Mouse (Mus musculus): ENCODE measurements around the gene Fosb.

The Fosb gene

DNA sequence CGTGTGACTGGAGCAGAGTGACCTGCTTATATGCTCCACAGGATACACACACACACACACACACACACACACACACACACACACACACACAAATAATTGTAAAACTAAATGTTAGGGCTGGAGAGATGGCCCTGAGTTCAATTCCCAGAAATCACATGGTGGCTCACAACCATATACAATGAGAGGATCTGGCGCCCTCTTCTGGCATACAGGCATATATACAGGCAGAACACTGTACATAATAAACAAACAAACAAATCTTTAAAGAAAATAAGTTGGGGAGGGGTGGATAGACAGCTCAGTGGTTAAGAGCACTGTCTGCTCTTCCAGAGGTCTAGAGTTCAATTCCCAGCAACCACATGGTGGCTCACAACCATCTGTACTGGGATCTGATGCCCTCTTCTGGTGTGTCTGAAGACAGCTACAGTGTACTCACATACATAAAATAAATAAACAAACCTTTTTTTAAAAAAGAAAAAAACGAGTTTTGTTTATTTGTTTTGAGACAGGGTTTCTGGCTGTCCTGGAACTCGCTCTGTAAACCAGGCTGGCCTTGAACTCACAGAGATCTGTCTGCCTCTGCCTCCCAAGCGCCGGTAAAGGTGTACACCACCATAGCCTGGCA, 28.1 kb downstream of the Fosb start:
- peak; percentile 52 for DNase-seq (ENCODE audit: low spot score)

DNA sequence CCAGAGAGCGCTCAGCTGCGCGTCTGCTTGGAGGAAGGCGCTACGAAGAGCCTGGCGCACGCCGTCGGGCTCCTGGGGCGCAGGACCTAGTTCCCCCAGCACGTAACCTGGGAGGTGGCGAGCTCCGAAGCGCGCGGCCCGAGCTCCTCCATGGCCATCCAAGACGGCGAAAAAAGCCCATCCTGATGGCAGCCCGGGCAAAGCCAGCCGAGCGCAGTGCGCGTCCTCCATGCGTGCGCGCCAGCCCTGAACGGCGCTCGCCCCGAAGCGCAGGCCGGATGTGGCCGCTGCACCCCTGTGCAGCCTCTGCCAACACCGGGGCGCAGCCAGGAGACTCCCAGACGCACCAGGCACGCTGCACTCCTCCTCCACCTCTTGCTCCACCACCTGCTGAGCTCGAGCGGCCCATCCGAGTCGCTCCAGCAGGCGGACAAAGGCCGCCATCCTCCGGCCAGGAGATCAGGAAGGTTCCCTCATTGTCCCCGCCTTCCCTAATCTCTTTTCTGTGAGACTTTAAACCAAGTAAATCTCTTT, 30.2 kb downstream of the Fosb start, which contains the start of gene Ppm1n:
Gene Ppm1n (minus strand): TSS at position 484 of the 534 bp plus-strand sequence.
- peak; percentile 28 for DNase-seq (ENCODE audit: low spot score)

DNA sequence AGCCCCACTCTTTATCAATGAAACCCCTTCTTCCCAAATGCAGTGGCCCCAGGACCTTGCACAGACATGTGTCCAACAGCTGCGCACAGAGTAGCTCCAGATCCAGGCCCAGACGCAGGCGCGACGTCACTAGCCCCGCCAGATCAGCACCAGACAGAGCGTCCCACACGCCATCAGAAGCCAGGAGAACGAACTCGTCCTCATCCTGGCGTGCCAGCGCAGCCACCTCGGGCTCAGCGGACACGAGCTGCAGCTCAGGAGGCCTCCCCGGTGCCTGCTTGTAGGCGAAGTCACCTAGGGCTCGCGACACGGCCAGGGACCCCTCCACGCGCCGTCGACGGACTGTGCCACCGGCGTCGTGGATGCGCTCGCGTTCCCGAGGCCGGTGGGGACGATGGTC, 30.8 kb downstream of the Fosb start:
- DNase-seq (ENCODE audit: low spot score) = no peak

DNA sequence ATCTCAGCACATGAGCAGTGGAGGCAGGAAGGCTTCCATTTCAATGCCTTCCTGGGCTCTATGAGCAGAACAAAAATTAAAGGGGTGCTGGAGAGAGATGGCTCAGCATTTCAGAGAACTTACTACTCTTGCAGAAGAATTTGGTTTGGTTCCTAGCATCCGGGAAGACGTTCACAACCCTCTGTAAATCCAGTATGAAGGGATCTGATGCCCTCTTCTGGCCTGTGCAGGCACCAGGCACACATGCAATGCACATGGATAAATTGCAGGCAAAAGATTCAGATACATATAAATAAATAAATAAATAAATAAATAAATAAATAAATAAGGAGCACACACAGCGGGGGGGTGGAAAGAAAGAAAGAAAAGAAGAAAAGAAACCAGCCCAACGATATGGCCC, 33.6 kb downstream of the Fosb start:
- DNase-seq (ENCODE audit: low spot score) = no peak

DNA sequence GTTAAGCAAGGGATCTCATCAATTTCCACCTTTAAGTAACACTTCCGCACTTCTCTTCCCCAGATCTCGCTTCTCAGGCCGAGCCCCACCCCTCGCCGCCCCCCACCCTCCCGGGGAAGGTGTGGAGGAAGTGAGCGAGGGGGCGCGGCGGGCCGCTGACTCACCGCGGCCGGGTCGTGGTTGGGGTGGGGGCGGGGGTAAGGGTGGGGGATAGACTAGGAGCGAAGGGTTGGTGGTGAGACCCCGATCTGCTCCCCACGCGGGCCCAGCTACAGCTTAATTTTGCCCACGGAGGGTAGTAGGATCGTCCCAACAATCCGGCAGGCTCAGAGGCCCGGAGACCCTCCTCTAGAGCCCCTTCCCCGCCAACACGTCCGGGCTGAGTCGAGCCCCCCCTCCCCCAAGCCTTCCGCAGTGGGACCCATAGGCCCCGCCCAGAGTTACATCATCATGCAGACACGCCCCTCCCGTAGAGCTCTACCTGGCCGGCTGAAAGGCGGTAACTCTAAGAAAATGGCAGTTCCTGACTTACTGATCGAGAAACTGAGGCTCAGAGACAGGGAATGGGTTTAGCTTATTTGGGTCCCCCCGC, 37.6 kb downstream of the Fosb start:
- DNase-seq (ENCODE audit: low spot score) = peak; percentile 90

DNA sequence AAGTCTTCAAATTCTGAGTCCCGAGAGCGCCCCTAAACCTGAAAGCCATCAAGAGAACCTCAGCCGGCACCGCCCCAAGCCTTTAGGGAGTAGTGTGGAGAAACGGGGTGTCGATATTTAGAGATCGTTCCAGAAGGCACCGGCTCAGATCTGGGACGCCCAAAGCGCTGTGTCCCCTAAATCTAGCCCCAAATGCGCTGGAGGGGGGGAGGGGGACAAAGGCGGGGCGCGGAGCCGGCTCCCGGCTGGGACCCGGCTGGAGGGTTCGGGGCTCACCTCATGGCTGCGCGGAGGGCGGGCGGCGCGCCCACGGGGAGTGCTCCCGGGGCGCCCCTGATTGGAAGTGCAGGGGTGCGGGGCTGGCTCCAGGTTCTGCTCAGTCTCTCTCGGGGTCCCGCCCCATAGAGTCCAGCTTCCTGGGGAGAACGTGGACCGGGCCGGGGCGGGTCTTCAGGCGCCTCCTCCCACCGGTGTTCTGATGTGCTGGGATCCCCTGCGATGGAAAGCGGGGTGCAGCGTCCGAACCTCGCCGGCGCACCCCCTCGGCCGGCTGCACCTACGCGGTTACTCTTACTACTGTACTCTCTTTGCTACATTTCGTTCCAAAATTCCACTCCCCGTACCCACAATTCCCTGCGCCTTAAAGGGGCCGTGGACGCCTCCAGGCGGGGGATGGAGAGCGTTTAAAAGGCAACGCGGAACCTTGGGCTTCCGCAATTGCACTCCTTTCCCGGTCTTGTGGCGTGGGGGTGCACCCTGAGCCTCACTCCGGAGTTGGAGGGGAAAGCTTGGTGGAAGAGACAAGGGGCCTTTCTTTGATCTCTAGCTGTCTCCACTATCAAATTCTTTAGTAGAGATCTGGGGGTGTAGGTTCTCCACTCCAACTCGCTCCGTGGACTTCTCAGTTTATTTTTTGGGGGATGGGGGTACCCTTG, 38.3 kb downstream of the Fosb start, which contains the start of gene Vasp:
Gene Vasp (minus strand): TSS at position 580 of the 935 bp plus-strand sequence.
- peak; percentile 93 for DNase-seq (ENCODE audit: low spot score)

DNA sequence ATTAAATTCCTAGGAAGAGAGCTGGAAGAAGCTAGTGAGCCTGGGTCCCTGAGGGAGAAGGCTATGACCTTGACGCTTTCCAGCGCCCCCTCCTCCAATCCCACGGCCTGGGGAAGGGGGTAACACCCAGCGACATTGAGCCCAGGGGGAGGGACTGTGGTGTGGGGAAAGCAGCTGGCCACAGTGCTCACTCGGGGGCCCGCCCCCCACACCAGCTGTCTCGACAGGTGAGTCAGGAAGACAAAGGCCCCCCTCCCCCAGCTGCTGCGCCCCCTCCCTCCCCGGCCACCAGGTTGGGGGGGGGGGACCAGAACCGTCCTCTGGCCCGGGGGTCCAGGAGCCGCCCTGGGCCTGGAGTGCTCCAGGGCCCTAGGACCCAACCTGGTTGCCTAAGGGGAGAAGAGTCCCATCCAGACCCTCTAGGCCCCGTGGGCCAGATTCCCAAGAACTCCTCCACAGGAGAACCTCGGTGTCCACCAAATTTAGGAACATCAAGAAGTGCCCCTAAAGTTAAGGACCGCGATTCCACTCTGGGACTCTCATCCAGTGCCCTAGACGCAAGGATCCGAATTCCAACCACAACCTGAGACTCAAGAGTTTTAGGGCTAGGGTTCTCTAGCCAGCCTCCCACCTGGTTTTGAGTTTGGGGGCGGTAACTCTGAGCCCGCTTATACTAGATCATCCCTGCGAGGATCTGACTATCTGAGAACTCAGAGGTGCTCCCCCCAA, 39.2 kb downstream of the Fosb start:
- DNase-seq (ENCODE audit: low spot score) = peak; percentile 47

DNA sequence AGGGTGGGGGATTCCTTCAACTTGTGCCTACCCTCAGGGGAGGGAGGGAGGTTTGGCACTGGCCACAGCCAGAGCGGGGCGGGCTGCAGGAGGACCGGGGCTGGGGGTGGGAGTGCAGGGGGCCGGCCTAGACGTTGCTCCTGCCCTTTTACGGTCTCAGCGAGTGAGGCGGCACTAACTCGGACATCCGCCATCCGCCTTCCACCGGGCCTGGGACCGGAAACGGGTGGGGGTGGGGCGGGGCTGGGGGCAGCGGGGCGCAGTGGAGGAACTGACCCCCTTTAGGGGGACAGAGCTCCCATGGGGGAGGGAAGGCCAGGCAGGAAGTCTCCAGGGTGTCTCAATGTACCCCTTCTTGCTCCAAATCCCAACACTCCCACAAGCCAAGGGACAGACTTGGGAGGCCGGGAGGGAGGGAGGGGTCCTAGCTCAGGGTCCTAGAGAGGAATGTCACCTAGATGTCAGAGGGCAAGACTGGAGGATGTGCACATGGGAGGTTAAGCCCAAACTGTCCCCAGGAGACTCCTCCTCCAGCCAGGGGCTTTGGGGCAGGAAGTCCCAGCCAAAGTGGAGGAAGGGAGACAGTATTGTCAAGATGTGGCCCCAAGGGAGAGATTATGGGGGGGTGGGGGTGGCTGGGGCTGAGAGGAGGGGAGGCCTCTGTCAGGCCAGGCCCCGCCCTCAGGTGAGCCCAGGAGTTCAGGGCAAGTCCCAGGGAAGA, 40.0 kb downstream of the Fosb start:
- DNase-seq (ENCODE audit: low spot score) = peak; percentile 69

DNA sequence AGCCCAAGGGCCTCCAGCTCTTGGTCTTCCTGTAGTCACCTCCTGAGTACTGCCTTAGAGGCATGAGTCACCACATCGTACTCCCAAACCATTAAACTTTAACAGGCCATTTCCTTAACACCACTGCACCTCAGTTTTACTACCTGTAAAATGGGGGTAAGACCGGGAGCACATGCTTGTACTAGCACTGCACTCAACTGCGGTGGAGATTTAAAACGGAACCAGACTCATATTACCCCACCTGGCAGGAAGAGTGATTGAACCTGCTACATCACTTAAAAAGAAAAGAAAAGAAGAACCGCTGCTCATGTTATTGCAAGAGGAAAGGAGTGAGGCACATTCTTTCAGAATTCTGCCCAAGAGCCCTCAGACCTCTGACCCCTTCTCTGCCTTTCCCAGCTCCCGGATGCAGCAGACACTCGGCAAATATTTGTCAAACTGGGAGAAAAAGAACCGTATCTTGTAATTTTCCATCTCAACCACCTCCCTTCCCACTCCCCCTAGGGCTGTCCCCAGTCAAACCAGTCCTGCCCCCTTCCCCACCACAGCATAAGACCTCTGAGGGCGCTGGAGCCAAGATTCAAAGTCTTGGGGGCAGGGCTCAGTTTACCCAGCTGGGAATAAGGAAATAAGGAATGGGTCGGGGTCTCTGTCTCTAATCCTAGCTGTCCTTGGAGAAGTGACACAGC, 40.7 kb downstream of the Fosb start:
- peak; percentile 29 for DNase-seq (ENCODE audit: low spot score)

DNA sequence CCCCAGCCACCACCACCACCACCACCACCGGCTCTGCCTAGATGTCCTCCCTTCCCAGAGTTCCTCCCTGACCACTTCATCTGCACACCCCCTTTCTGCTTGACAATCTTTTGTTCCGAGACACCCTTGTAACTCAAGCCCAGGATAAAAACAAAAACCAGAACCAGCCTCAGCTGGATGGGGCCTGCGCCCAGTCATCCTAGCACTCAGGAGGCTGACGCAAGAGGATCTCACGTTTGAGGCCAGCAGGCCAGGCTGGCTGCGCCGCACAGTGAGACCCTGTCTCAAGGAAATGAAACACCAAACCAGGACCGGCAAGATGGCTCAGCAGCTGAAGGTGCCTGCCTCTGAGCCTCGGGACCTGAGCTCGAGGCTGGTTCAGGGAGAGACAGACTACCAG, 42.8 kb downstream of the Fosb start:
- DNase-seq (ENCODE audit: low spot score) = no peak

DNA sequence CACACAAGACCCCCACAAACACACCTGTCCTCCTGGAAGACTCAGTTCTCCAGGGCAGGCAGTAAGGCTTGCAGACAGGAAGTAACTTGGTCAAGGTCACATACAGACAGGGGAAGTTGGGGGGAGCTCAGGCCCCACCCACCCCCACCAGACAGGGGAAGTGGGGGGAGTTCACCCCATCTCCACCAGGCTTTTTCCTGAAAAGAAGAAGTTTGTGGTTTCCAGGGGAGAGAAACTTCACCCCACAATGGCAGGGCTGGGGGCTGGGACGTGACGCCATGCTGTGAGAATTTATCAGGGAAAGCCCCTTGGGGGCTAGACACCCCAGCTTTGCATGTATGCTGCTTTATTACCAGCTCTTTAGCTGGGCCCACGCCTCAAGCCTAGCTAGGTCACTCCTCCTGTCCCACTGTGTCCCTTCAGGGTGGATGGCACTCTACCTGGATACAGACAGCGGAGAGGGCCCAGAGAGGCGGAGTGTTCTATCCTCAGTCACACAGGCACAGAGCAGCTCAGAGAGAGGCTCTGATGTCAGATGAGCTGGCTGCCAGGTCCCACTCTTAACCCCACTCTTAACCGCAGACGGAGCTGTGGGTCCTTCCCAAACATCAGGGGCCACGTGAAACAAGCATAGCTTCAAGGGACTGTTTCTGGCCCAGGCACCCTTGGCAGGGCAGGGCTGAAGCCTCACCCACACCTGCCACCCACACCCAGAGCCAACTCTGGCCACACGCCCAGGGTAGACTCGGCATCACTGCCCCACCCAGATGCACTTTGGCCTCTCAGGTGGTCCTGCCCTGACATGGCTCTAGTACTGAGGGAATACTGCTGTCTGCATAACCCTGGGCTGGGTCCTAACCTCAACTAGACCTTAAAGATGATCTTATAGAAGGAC, 43.7 kb downstream of the Fosb start:
- DNase-seq (ENCODE audit: low spot score) = no peak

DNA sequence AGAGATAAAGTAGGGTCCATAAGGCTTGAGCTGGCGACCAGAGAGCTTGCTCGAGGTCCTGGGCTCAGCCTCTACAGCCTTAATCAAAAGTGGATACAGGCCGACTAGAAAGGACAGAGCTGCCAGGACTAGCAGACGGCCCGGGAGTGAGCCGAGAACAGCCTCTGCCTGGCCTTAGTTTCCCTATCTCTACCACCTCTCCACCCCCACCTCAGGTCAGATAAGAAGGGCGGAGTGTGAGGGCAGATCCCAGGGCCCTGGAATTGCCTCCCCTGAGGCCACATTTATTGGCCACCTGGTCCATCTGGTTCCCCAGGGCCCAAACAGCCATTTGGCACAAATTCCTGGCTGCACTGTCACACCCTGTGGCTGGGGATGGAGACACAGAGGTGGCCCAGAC, 44.7 kb downstream of the Fosb start:
- DNase-seq (ENCODE audit: low spot score) = no peak

DNA sequence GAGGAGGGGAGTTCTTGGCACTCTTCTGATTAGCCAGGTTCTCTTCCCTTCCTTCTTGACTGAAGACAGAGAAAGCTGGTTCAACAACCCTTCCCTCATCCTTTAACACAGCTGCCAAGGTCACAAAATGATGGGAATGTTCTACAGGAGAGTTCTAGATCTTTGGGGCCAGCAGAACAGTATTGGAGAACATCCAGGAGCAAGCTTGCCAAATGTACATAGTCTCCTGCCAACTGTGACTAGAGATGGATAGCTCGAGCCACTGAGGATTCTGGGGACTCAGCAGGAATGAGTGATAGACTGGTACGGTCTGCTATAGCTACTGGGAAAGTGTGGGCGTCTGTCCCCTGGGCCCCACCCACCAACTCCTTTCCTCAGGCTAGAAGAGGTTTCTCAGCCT, 51.5 kb downstream of the Fosb start:
- no peak for DNase-seq (ENCODE audit: low spot score)

DNA sequence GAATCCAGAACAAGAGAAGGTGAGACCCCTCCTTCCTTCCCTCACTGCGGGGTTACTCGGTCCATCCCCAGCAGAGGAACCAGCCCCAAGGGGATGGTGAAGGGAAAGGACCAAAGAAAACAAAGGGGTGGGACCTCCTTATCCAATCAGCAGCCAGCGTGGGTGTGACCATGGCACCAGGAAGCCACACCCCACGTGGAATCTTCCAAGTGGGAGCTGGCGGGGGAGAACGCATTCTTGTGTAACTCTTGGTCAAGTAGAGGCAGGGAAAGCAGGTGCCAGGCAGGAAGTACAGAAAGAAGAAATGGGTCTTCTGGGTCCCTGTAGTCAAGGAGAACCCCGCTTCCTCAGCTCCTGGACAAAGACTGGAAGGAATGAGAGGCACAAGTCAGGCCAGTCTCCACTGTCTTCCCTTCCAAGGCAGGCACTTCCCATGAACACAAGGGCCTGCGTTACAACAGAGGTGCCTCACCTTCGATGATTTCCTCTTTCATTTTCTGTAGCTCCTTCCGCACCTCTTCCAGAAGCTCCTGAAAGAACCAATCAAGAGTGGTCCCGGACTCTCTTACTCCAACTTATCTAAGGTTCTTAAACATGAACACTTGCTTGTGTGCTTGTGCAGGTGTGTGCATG, 52.3 kb downstream of the Fosb start:
- peak; percentile 81 for DNase-seq (ENCODE audit: low spot score)

DNA sequence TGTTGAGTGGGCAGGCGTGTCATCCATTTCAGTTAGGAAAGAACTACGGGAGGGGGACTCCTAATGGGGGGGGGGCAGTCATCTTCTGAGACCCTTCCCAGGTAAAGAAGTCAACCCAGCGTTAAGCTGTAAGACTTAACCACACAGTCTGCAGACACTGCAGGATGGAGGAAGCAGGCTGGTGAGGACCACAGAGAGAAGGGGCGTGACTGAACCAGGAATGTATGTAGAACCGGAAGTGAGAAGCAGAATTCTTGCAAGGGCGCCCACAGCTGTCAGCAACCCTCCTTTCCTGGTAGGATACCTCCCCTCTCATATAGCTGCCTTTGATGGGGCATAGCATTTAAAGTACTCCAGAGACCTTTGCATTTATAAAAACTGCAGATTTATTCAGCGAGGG, 53.3 kb downstream of the Fosb start:
- no peak for DNase-seq (ENCODE audit: low spot score)

DNA sequence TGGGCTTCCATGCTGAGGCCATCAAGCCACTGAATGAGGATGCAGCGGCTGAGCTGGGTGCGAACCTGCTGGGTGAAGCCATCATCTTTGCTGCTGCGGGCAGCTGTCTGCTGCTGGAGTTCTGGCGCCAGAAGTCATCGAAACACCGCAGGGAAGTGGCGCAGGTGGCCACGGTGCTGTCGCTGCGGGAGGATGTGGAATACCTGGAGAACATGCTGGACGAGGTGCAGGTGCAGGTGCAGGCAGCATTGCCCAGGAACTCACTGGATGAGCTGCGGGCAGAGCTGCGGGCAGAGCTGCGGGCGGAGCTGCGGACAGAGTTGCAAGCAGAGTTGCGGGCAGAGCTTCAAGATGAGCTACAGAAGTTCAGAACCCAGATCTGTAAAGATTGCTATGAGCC, 54.5 kb downstream of the Fosb start:
- no peak for DNase-seq (ENCODE audit: low spot score)

DNA sequence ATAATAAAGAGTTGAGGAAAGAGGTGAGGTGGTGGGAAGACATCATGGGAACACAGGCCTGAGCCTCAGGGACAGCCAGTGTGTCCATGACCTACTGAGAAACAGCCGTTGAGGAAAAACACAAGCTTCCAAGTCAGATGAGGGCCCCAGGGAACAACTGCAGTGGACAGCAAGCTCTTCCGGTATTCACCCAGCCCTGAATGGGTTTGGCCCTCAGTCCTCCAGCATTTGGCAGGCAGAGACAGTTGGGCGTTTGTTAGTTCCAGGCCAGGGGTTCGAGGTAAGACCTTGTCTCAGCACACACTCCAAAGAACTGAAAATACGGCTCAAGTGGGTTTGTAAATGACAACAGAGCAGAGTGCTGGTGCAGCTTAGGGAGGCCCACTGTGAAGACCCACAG, 56.4 kb downstream of the Fosb start:
- DNase-seq (ENCODE audit: low spot score) = no peak

Measured in embryo, embryonic 10.5 days (tissue).